Mouse (Mus musculus): ENCODE measurements around the gene Adgrl3.

- no peak for TF ChIP-seq TCF12 (IDR thresholded peaks at IDR 0.05; ENCODE audit: insufficient read depth, poor library complexity, severe bottlenecking)
- no peak for TF ChIP-seq MAX (IDR thresholded peaks at IDR 0.05; ENCODE audit: low read depth)
- TF ChIP-seq POLR2A (IDR thresholded peaks at IDR 0.05; ENCODE audit: insufficient read length, low read depth), result no peak
- no peak for TF ChIP-seq MYOG (IDR thresholded peaks at IDR 0.05; ENCODE audit: control insufficient read depth in 1 of 3, insufficient read depth in 1 of 3, insufficient read length in 2 of 3, low read depth in 2 of 3)
- no peak for TF ChIP-seq E2F4 (IDR thresholded peaks at IDR 0.05; ENCODE audit: insufficient read depth)
These were observed 17.2 kb downstream of the Adgrl3 start for GRCm38 (mm10) chr5:81037091-81037490.
